In genomic region chr4:80159842-80160241, GRCm38 (mm10) we compare ENCODE assay signal across 14 mouse cellular contexts.
"Had no signal": no experiment of that assay in that cellular context is flagged by ENCODE, and none has a peak within 500 bp of the region (broad histone marks: within the 10 kb centered on the region; RNA-seq: fewer than 3 reads in every experiment).

No protein-coding gene starts in this region.

- ATAC-seq: midbrain, embryonic 16.5 days had no signal

- DNase-seq: lung, adult 18-20 months; lung, embryonic 14.5 days; lung, postnatal 10 days; lung, postnatal 4 days; midbrain, embryonic 14.5 days; retina, postnatal 1 day; right cerebral cortex, adult 18-20 months; right cerebral cortex, postnatal 25 days; right cerebral cortex, postnatal 4 days; spleen, adult 18-20 months; thymus, adult 2 months; thymus, postnatal 25 days; thymus, postnatal 4 days had no signal
